ENCODE assay signal across 18 mouse cellular contexts in genomic region chr4:128989678-128990077, GRCm38 (mm10). TPM values are rescaled to one million over a fixed set of nuclear protein-coding genes. Genes with fewer than 3 reads are reported as not detected.
DNase-seq lines count a peak whose midpoint lies in the region; ATAC-seq and TF ChIP-seq lines count a peak whose summit lies in the region.
"Had no signal": no experiment of that assay in that cellular context is flagged by ENCODE, and none has a peak within 500 bp of the region (broad histone marks: within the 10 kb centered on the region; RNA-seq: fewer than 3 reads in every experiment).

No protein-coding gene starts in this region.

- no peaks in the 10 kb centered on the region; the same call in 1 of the 2 replicates for H3K36me3 ChIP-seq in liver, postnatal 0 days (replicated peaks; ENCODE audit: insufficient read depth, low read length)
- H3K36me3 ChIP-seq in liver, embryonic 12.5 days: no peaks in the 10 kb centered on the region; the same call in 1 of the 2 replicates
- peaks cover under 1% of the 10 kb centered on the region; the same call in 1 of the 2 replicates for H3K36me3 ChIP-seq in limb, embryonic 10.5 days
- H3K36me3 ChIP-seq: embryonic facial prominence, embryonic 15.5 days; hindbrain, embryonic 13.5 days; liver, embryonic 15.5 days; midbrain, embryonic 10.5 days had no signal

- H3K27ac ChIP-seq in liver, postnatal 0 days (ENCODE audit: low read depth): peak overlapping the region; percentile 36; the same call in 1 of the 2 replicates
- no peak overlapping the region for H3K27ac ChIP-seq in liver, embryonic 12.5 days
- no peak overlapping the region for H3K27ac ChIP-seq in limb, embryonic 10.5 days
- H3K27ac ChIP-seq: embryonic facial prominence, embryonic 15.5 days; hindbrain, embryonic 13.5 days; liver, embryonic 15.5 days; midbrain, embryonic 10.5 days had no signal

- TF ChIP-seq CTCF in liver, postnatal 0 days (IDR thresholded peaks at IDR 0.05; ENCODE audit: low read depth): no peak

- H3K4me2 ChIP-seq in liver, postnatal 0 days (ENCODE audit: low read depth, low read length): no peak overlapping the region
- no peak overlapping the region for H3K4me2 ChIP-seq in liver, embryonic 12.5 days
- H3K4me2 ChIP-seq: embryonic facial prominence, embryonic 15.5 days; heart, embryonic 11.5 days; hindbrain, embryonic 13.5 days; liver, embryonic 15.5 days had no signal

- H3K9me3 ChIP-seq in liver, postnatal 0 days (ENCODE audit: low read length): no peaks in the 10 kb centered on the region
- H3K9me3 ChIP-seq in liver, embryonic 12.5 days (replicated peaks): no peaks in the 10 kb centered on the region
- H3K9me3 ChIP-seq in limb, embryonic 10.5 days (replicated peaks): no peaks in the 10 kb centered on the region
- H3K9me3 ChIP-seq: embryonic facial prominence, embryonic 15.5 days; G1E; hindbrain, embryonic 13.5 days; liver, embryonic 15.5 days; midbrain, embryonic 10.5 days had no signal

- no peak overlapping the region for H3K9ac ChIP-seq in liver, postnatal 0 days (replicated peaks)
- no peak overlapping the region for H3K9ac ChIP-seq in liver, embryonic 12.5 days
- H3K9ac ChIP-seq: embryonic facial prominence, embryonic 15.5 days; hindbrain, embryonic 13.5 days; liver, embryonic 15.5 days had no signal

- peaks cover 12% of the 10 kb centered on the region for H3K4me1 ChIP-seq in liver, postnatal 0 days (ENCODE audit: insufficient read depth)
- peaks cover 17% of the 10 kb centered on the region for H3K4me1 ChIP-seq in liver, embryonic 12.5 days
- H3K4me1 ChIP-seq in limb, embryonic 10.5 days: peaks cover 22% of the 10 kb centered on the region

- ATAC-seq in liver, postnatal 0 days: no peak
- ATAC-seq in liver, embryonic 12.5 days: no peak
- no peak for ATAC-seq in megakaryocyte-erythroid progenitor cell, adult 5-6 weeks (replicated peaks; ENCODE audit: low FRiP score, low TSS enrichment, poor library complexity, severe bottlenecking)
- ATAC-seq: intestine, embryonic 16.5 days had no signal

- DNase-seq in adrenal gland, postnatal 14 days: peak; percentile 40
- DNase-seq in adrenal gland, adult 8-10 months: no peak
- no peak for DNase-seq in liver, postnatal 0 days
- DNase-seq in kidney, adult 9 months: peak; percentile 90
- DNase-seq in limb, embryonic 10.5 days (ENCODE audit: low spot score): no peak
- DNase-seq: cerebellum, adult 2 months; left cerebral cortex, postnatal 4 days; lung, postnatal 14 days; thymus, postnatal 14 days had no signal

- no peak for TF ChIP-seq EP300 in liver, postnatal 0 days (IDR thresholded peaks at IDR 0.05; ENCODE audit: low read depth)

- no peaks in the 10 kb centered on the region for H3K27me3 ChIP-seq in liver, postnatal 0 days (ENCODE audit: insufficient read depth, low read length)
- peaks cover 33% of the 10 kb centered on the region; the same call in 1 of the 2 replicates for H3K27me3 ChIP-seq in liver, embryonic 12.5 days (replicated peaks)
- H3K27me3 ChIP-seq in limb, embryonic 10.5 days (ENCODE audit: low read depth, poor library complexity, severe bottlenecking): no peaks in the 10 kb centered on the region
- H3K27me3 ChIP-seq: embryonic facial prominence, embryonic 15.5 days; liver, embryonic 15.5 days had no signal

- no peak overlapping the region for H3K4me3 ChIP-seq in liver, postnatal 0 days (ENCODE audit: low read depth, low read length)
- H3K4me3 ChIP-seq in liver, embryonic 12.5 days: no peak overlapping the region
- H3K4me3 ChIP-seq in limb, embryonic 10.5 days: no peak overlapping the region
- H3K4me3 ChIP-seq: embryonic facial prominence, embryonic 15.5 days; hindbrain, embryonic 13.5 days; liver, embryonic 15.5 days; midbrain, embryonic 10.5 days had no signal

- 63% methylated on average over 11 of the region's 11 CpGs for WGBS in liver, postnatal 0 days (ENCODE audit: insufficient replicate concordance)
- WGBS in liver, embryonic 12.5 days (ENCODE audit: insufficient replicate concordance): 60% methylated on average over 11 of the region's 11 CpGs
- WGBS in limb, embryonic 10.5 days: 67% methylated on average over 11 of the region's 11 CpGs

RNA-seq across cellular contexts. Expression of gene Ak2, which starts 2.1 kb away (rescaled TPM):
- total RNA-seq in adrenal gland, postnatal 14 days (2021): 175 and 204 TPM in 2 replicates
- 10 to 100 TPM; 70.8 to 97.5 (median 88.9) TPM for total RNA-seq in adrenal gland, adult 8-10 months (2022)
- 276 and 291 TPM in 2 replicates for polyA plus RNA-seq in liver, postnatal 0 days (2015; fragmentation: Nextera tagmentation; extraction: Ambion mirVana)
- polyA plus RNA-seq in liver, embryonic 12.5 days (2016; fragmentation: Nextera tagmentation; extraction: Ambion mirVana): 176 and 179 TPM in 2 replicates
- 236 and 271 TPM in 2 replicates for polyA plus RNA-seq in limb, embryonic 10.5 days (2016; fragmentation: Nextera tagmentation; extraction: Ambion mirVana)
- total RNA-seq in megakaryocyte-erythroid progenitor cell, adult 5-6 weeks (2014; fragmentation: Nextera tagmentation): 192 and 206 TPM in 2 replicates
- total RNA-seq in megakaryocyte-erythroid progenitor cell, adult 5-6 weeks (2017): 179 and 181 TPM in 2 replicates

RNA-seq across cellular contexts. Expression of gene Azin2, which starts 27.4 kb away (rescaled TPM):
- 34.1 and 41.8 TPM in 2 replicates for total RNA-seq in adrenal gland, postnatal 14 days (2021)
- total RNA-seq in adrenal gland, adult 8-10 months (2022): 100 to 1,000 TPM in 1 of 4 experiments, 10 to 100 TPM in 3; 46.0 to 102 (median 75.5) TPM
- 1.6 and 1.8 TPM in 2 replicates for polyA plus RNA-seq in liver, postnatal 0 days (2015; fragmentation: Nextera tagmentation; extraction: Ambion mirVana)
- 2.0 and 2.5 TPM in 2 replicates for polyA plus RNA-seq in liver, embryonic 12.5 days (2016; fragmentation: Nextera tagmentation; extraction: Ambion mirVana)
- polyA plus RNA-seq in limb, embryonic 10.5 days (2016; fragmentation: Nextera tagmentation; extraction: Ambion mirVana): 9.8 and 15.4 TPM in 2 replicates
- total RNA-seq in megakaryocyte-erythroid progenitor cell, adult 5-6 weeks (2014; fragmentation: Nextera tagmentation): not detected in 2 replicates
- not detected in 2 replicates for total RNA-seq in megakaryocyte-erythroid progenitor cell, adult 5-6 weeks (2017)
- total RNA-seq: G1E had no signal
- polyA plus RNA-seq: G1E had no signal

Comparison
In these comparisons a context has a peak if more than half of its experiments do, and no peak if none do; other contexts are left out.
1. DNase-seq: peak in adrenal gland, postnatal 14 days (single experiment) and kidney, adult 9 months (single experiment); none in adrenal gland, adult 8-10 months (single experiment), liver, postnatal 0 days (single experiment) and limb, embryonic 10.5 days (single experiment).
2. RNA of gene Azin2, which starts 27.4 kb away (total RNA-seq): 46.0 to 102 TPM in adrenal gland, adult 8-10 months and 34.1 to 41.8 TPM in adrenal gland, postnatal 14 days; not detected in megakaryocyte-erythroid progenitor cell, adult 5-6 weeks; every median in the first group is over 10 times any median in the second.